Mouse (Mus musculus): ENCODE measurements around the gene Cad. TPM values are rescaled to one million over a fixed set of nuclear protein-coding genes. Genes with fewer than 3 reads are reported as not detected.

Gene Cad
- polyA plus RNA-seq, 1 experiment from 2014 or later = 26.0 TPM

DNA sequence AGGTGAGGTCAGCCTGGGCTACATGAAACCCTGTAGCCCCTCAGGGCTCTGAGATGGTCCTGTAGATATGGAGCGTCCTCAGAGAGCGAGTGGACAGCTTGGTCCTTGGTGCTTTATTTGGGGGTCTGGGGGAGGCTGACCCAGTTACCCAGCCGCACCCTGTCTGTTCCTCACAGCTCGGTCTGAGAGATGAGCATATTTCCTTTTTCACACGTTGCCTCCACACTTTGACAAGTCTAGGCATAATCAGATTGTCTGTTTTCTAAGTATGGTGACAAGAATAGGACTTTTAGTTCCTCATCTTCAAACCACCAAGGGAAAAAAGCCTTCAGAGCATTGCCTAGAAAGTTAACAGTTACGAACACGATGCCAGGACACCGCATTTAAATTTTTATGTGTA lies 66.5 kb downstream of the Cad start:
- 81% methylated on average over 8 of the region's 8 CpGs for WGBS
- no peak for ATAC-seq (ENCODE audit: insufficient read depth, low FRiP score)
- H3K4me3 ChIP-seq (replicated peaks; ENCODE audit: low read length) = no peak overlapping the region
- no peaks in the 10 kb centered on the region for H3K36me3 ChIP-seq (ENCODE audit: control insufficient read depth, insufficient read depth, low read length)
- H3K4me2 ChIP-seq (ENCODE audit: low read depth, low read length) = no peak overlapping the region
- H3K4me1 ChIP-seq (ENCODE audit: control insufficient read depth, insufficient read depth, low read length) = no peaks in the 10 kb centered on the region
- no peak overlapping the region for H3K9ac ChIP-seq (ENCODE audit: low read length)
- H3K27ac ChIP-seq (ENCODE audit: low read length) = no peak overlapping the region
- H3K9me3 ChIP-seq (replicated peaks; ENCODE audit: control insufficient read depth, low read length) = no peaks in the 10 kb centered on the region
- H3K27me3 ChIP-seq (ENCODE audit: control insufficient read depth, insufficient read depth, low read length) = no peaks in the 10 kb centered on the region

GRCm38 (mm10) chr5:31123481-31123880 lies 68.9 kb downstream of the Cad start:
- ATAC-seq (ENCODE audit: insufficient read depth, low FRiP score) = no peak
- H3K36me3 ChIP-seq (ENCODE audit: control insufficient read depth, insufficient read depth, low read length) = no peaks in the 10 kb centered on the region
- no peaks in the 10 kb centered on the region for H3K9me3 ChIP-seq (replicated peaks; ENCODE audit: control insufficient read depth, low read length)
- no peak overlapping the region for H3K9ac ChIP-seq (ENCODE audit: low read length)
- no peak overlapping the region for H3K27ac ChIP-seq (ENCODE audit: low read length)
- H3K4me3 ChIP-seq (replicated peaks; ENCODE audit: low read length) = no peak overlapping the region
- H3K4me2 ChIP-seq (ENCODE audit: low read depth, low read length) = no peak overlapping the region
- WGBS = 40% methylated on average over 2 of the region's 2 CpGs
- no peaks in the 10 kb centered on the region; the same call in 1 of the 2 replicates for H3K27me3 ChIP-seq (ENCODE audit: control insufficient read depth, insufficient read depth, low read length)
- H3K4me1 ChIP-seq (ENCODE audit: control insufficient read depth, insufficient read depth, low read length) = no peaks in the 10 kb centered on the region

DNA sequence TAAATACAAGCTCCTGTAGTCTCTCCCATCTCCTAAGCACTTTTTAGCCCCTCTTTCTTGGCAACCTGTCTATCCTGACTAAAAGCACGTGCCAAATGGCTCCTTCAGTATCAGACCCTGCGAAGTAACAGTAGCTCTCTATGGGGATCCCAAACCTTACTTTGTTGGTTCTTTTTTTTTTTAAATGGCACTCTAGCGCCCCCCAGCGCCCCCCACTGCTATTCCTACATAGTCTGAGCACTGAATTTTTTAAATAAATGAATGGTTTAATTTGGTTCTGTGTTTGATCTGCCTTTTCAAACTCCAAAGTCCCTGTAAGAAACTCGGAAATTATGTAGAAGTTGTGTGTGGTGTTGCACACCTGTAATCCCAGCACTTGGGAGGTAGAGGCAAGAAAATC lies 71.5 kb downstream of the Cad start:
- Histone ChIP-seq H3K4me1 (ENCODE audit: control insufficient read depth, insufficient read depth, low read length) (no peaks in the 10 kb centered on the region), H3K4me2 (ENCODE audit: low read depth, low read length) (no peak overlapping the region), H3K27ac (ENCODE audit: low read length) (no peak overlapping the region), H3K4me3 (replicated peaks; ENCODE audit: low read length) (no peak overlapping the region), H3K27me3 (ENCODE audit: control insufficient read depth, insufficient read depth, low read length) (no peaks in the 10 kb centered on the region; the same call in 1 of the 2 replicates), H3K9me3 (replicated peaks; ENCODE audit: control insufficient read depth, low read length) (no peaks in the 10 kb centered on the region), H3K9ac (ENCODE audit: low read length) (no peak overlapping the region), H3K36me3 (ENCODE audit: control insufficient read depth, insufficient read depth, low read length) (no peaks in the 10 kb centered on the region)
- ATAC-seq (ENCODE audit: insufficient read depth, low FRiP score) = no peak
- WGBS = 39% methylated on average over 5 of the region's 5 CpGs

Other genes with a start within 250 kb of the Cad start
- 15.1 and 20.0 TPM in 2 replicates for gene Mapre3, start 240.1 kb upstream of the Cad start, polyA plus RNA-seq (2015; fragmentation: Nextera tagmentation; extraction: Ambion mirVana)
- gene Tmem214, start 186.8 kb upstream of the Cad start, polyA plus RNA-seq (2015; fragmentation: Nextera tagmentation; extraction: Ambion mirVana) = 85.7 and 93.7 TPM in 2 replicates
- 16.7 and 18.4 TPM in 2 replicates for gene Agbl5, start 166.1 kb upstream of the Cad start, polyA plus RNA-seq (2015; fragmentation: Nextera tagmentation; extraction: Ambion mirVana)
- gene Ost4, start 147.0 kb upstream of the Cad start, polyA plus RNA-seq (2015; fragmentation: Nextera tagmentation; extraction: Ambion mirVana) = 434 and 465 TPM in 2 replicates
- 245 and 257 TPM in 2 replicates for gene Emilin1, start 141.4 kb upstream of the Cad start, polyA plus RNA-seq (2015; fragmentation: Nextera tagmentation; extraction: Ambion mirVana)
- gene Khk, start 133.3 kb upstream of the Cad start, polyA plus RNA-seq (2015; fragmentation: Nextera tagmentation; extraction: Ambion mirVana) = 28.8 and 31.8 TPM in 2 replicates
- 12.3 and 14.3 TPM in 2 replicates for gene Cgref1, start 109.2 kb upstream of the Cad start, polyA plus RNA-seq (2015; fragmentation: Nextera tagmentation; extraction: Ambion mirVana)
- 131 and 154 TPM in 2 replicates for gene Preb, start 94.4 kb upstream of the Cad start, polyA plus RNA-seq (2015; fragmentation: Nextera tagmentation; extraction: Ambion mirVana)
- 0.99 and 1.1 TPM in 2 replicates for gene Tcf23, start 86.1 kb upstream of the Cad start, polyA plus RNA-seq (2015; fragmentation: Nextera tagmentation; extraction: Ambion mirVana)
- 163 and 167 TPM in 2 replicates for gene Atraid, start 6.5 kb upstream of the Cad start, polyA plus RNA-seq (2015; fragmentation: Nextera tagmentation; extraction: Ambion mirVana)
- 9.5 and 10.3 TPM in 2 replicates for gene Slc5a6, start 5.9 kb upstream of the Cad start, polyA plus RNA-seq (2015; fragmentation: Nextera tagmentation; extraction: Ambion mirVana)
- not detected in 2 replicates for gene Dnajc5g, start 51.5 kb downstream of the Cad start, polyA plus RNA-seq (2015; fragmentation: Nextera tagmentation; extraction: Ambion mirVana)
- 0.25 and 0.30 TPM in 2 replicates for gene Slc30a3, start 53.5 kb downstream of the Cad start, polyA plus RNA-seq (2015; fragmentation: Nextera tagmentation; extraction: Ambion mirVana)
- gene Trim54, start 61.9 kb downstream of the Cad start, polyA plus RNA-seq (2015; fragmentation: Nextera tagmentation; extraction: Ambion mirVana) = 5.9 TPM in 1 of 2 replicates, not detected in the other
- not detected in 2 replicates for gene Ucn, start 84.0 kb downstream of the Cad start, polyA plus RNA-seq (2015; fragmentation: Nextera tagmentation; extraction: Ambion mirVana)
- 61.7 and 63.8 TPM in 2 replicates for gene Mpv17, start 99.5 kb downstream of the Cad start, polyA plus RNA-seq (2015; fragmentation: Nextera tagmentation; extraction: Ambion mirVana)
- 1.2 and 2.0 TPM in 2 replicates for gene Gm29609, start 125.1 kb downstream of the Cad start, polyA plus RNA-seq (2015; fragmentation: Nextera tagmentation; extraction: Ambion mirVana)
- gene Gtf3c2, start 125.4 kb downstream of the Cad start, polyA plus RNA-seq (2015; fragmentation: Nextera tagmentation; extraction: Ambion mirVana) = 68.1 and 69.4 TPM in 2 replicates
- 129 and 131 TPM in 2 replicates for gene Snx17, start 138.4 kb downstream of the Cad start, polyA plus RNA-seq (2015; fragmentation: Nextera tagmentation; extraction: Ambion mirVana)
- gene Eif2b4, start 138.7 kb downstream of the Cad start, polyA plus RNA-seq (2015; fragmentation: Nextera tagmentation; extraction: Ambion mirVana) = 66.5 and 66.7 TPM in 2 replicates
- gene Zfp513, start 147.5 kb downstream of the Cad start, polyA plus RNA-seq (2015; fragmentation: Nextera tagmentation; extraction: Ambion mirVana) = 4.1 and 5.2 TPM in 2 replicates
- 107 and 108 TPM in 2 replicates for gene Ppm1g, start 165.9 kb downstream of the Cad start, polyA plus RNA-seq (2015; fragmentation: Nextera tagmentation; extraction: Ambion mirVana)
- 146 and 158 TPM in 2 replicates for gene Nrbp1, start 186.1 kb downstream of the Cad start, polyA plus RNA-seq (2015; fragmentation: Nextera tagmentation; extraction: Ambion mirVana)
- 0.45 TPM in 1 of 2 replicates, not detected in the other for gene Gm9970, start 186.5 kb downstream of the Cad start, polyA plus RNA-seq (2015; fragmentation: Nextera tagmentation; extraction: Ambion mirVana)
- 64.2 and 76.1 TPM in 2 replicates for gene Krtcap3, start 196.9 kb downstream of the Cad start, polyA plus RNA-seq (2015; fragmentation: Nextera tagmentation; extraction: Ambion mirVana)
- gene Ift172, start 236.3 kb downstream of the Cad start, polyA plus RNA-seq (2015; fragmentation: Nextera tagmentation; extraction: Ambion mirVana) = 34.6 and 35.1 TPM in 2 replicates
- 23.0 and 23.7 TPM in 2 replicates for gene Fndc4, start 241.3 kb downstream of the Cad start, polyA plus RNA-seq (2015; fragmentation: Nextera tagmentation; extraction: Ambion mirVana)
- 0.89 and 1.3 TPM in 2 replicates for gene Gckr, start 242.7 kb downstream of the Cad start, polyA plus RNA-seq (2015; fragmentation: Nextera tagmentation; extraction: Ambion mirVana)

Measured in stomach, embryonic 16.5 days (tissue).